Mouse (Mus musculus) hindbrain, embryonic 12.5 days (tissue): ENCODE measurements around the gene Tlnrd1. TPM values are rescaled to one million over a fixed set of nuclear protein-coding genes. Genes with fewer than 3 reads are reported as not detected.

Experiments
- ATAC-seq: fragments of 200-750 bp; cut with Nextera tagmentation; 2 replicates; pipeline ENCODE4 v1.8.0; 2017; ENCODE audit warnings: moderate TSS enrichment; ENCODE audit not compliant: low FRiP score
- H3K27ac ChIP-seq: fragments of 300-500 bp; sonication (generic); 2 replicates; pipeline ENCODE4 v1.5.1; 2016; ENCODE audit warnings: mild to moderate bottlenecking
- H3K27me3 ChIP-seq: fragments of 300-500 bp; sonication (generic); 2 replicates; pipeline ENCODE4 v1.6.1; 2016; ENCODE audit warnings: mild to moderate bottlenecking
- H3K36me3 ChIP-seq: fragments of 300-500 bp; sonication (generic); 2 replicates; pipeline ENCODE4 v1.6.1; 2016; ENCODE audit warnings: mild to moderate bottlenecking
- H3K4me1 ChIP-seq: fragments of 300-500 bp; sonication (generic); 2 replicates; pipeline ENCODE4 v1.6.1; 2016
- H3K4me2 ChIP-seq: fragments of 300-500 bp; sonication (generic); replicated peaks from 2 replicates; pipeline ENCODE4 v1.6.1; 2016; ENCODE audit warnings: mild to moderate bottlenecking
- H3K4me3 ChIP-seq: fragments of 300-500 bp; sonication (generic); 2 replicates; pipeline ENCODE4 v1.5.1; 2016; ENCODE audit warnings: mild to moderate bottlenecking
- H3K9ac ChIP-seq: fragments of 300-500 bp; sonication (generic); 2 replicates; pipeline ENCODE4 v1.6.1; 2016; ENCODE audit warnings: mild to moderate bottlenecking, moderate library complexity
- H3K9me3 ChIP-seq: fragments of 300-500 bp; sonication (generic); replicated peaks from 2 replicates; pipeline ENCODE4 v1.6.1; 2016; ENCODE audit warnings: mild to moderate bottlenecking
- WGBS: fragments of 180-500 bp; shearing (Covaris S2); methylation state at CpG from one replicate; pipeline ENCODE4 v1.1.7; 2016; 5-methylcytosine and 5-hydroxymethylcytosine counted together
- polyA plus RNA-seq: library from polyadenylated mRNA; unstranded; fragments of >200 nt; fragmentation: Nextera tagmentation; extraction: Ambion mirVana; gene quantifications from 2 replicates; pipeline ENCODE4 v1.2.1, GENCODE M21; 2016

Tlnrd1 gene
- polyA plus RNA-seq, 1 experiment from 2014 or later, result 19.0 TPM

DNA sequence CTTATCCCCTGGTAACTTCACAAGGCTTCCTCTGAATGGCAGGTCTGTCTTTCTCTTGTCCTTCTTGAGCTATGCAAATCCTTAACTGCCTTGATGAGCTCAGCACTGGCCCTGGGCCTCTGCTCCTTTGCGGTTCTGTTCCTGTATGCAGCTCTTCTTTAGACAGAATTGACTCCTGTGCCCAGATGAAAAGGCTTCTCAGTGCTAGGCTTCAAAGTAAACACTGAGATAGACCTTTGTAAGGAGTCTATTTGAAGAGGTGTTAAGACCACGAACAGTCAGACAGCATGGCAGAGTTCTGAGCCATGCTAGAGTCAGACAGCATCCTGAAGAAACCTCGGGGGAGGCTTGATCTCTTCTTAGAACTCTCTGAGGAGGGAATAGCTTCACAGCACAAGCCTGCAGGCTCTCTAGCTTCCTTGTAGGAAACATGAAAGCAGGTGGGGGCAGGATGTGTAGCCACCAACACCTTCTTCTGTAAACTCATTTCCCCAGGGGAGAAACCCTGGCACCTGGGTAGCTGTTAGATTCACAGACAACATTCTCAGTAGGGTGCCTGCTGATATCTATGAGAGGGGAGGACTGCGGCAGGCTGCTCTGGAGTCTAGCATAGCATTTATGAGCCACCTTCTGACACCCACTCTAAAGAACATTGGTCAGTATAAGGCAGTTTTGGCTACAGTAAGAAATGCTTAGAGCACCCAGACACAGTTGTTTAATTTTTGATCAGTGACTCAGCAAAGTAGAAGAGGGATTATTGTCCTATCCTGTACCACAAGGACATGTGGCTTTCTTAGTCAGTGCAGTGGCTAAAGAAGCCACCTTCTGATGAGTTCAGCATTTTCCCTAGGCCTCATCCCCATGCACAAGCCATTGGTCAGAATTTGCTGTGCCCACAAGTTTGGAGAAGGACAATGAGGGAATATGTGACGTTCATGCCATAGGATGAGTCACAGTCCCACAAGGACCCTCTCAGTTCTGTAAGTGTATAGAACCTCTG, 31.4 kb downstream of the Tlnrd1 start:
- no peaks in the 10 kb centered on the region for H3K36me3 ChIP-seq
- H3K27me3 ChIP-seq, result no peaks in the 10 kb centered on the region
- no peaks in the 10 kb centered on the region for H3K4me1 ChIP-seq
- ATAC-seq, result no peak
- WGBS, result 40% methylated on average over 5 of the region's 5 CpGs
- no peak overlapping the region for H3K9ac ChIP-seq
- no peaks in the 10 kb centered on the region for H3K9me3 ChIP-seq
- H3K4me3 ChIP-seq, result no peak overlapping the region
- no peak overlapping the region for H3K4me2 ChIP-seq
- H3K27ac ChIP-seq, result no peak overlapping the region

DNA sequence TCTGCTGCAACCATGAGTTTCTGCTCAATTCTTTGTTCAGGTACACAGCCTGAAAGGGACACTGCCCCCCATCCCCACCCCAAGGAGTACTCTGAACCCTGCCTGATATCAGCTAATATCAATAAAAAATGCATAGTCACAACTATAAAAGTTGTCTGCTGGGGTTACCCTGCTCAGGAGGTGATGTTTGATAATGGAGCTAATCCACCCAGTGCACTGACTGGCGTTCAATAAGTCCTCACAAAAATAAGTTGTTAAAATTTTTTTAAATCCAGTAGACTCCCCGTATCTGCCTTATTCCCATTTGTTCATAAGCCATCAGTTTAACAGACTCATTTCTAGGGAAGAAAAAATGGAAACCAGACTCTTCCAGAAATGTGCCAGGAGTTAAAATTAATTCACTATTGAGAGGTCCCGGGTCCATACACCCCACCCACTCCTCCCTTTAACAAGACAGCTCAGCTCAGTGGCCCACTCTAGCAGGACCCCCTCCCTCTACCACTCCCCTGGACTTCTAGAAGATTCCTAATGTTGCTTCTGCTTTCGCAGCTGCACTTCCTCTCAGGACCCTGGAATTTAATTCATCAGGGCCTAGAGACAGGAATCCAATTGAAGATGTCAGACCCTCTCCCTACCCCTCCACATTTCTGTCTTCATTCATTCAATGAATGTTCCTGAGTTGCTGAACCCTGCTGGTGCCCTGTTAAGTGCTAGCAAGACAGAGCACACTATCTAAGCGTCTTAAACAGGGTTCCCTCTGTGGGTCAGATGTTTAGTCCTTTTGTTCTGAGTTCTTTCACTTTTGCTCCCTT, 32.3 kb downstream of the Tlnrd1 start:
- no peak overlapping the region for H3K4me2 ChIP-seq
- H3K27me3 ChIP-seq, result no peaks in the 10 kb centered on the region
- H3K4me1 ChIP-seq, result peaks cover 2% of the 10 kb centered on the region; the same call in 1 of the 2 replicates
- no peaks in the 10 kb centered on the region for H3K9me3 ChIP-seq
- no peak overlapping the region for H3K4me3 ChIP-seq
- no peak overlapping the region for H3K9ac ChIP-seq
- ATAC-seq, result no peak
- WGBS, result 50% methylated on average over 5 of the region's 5 CpGs
- no peaks in the 10 kb centered on the region for H3K36me3 ChIP-seq
- no peak overlapping the region for H3K27ac ChIP-seq

DNA sequence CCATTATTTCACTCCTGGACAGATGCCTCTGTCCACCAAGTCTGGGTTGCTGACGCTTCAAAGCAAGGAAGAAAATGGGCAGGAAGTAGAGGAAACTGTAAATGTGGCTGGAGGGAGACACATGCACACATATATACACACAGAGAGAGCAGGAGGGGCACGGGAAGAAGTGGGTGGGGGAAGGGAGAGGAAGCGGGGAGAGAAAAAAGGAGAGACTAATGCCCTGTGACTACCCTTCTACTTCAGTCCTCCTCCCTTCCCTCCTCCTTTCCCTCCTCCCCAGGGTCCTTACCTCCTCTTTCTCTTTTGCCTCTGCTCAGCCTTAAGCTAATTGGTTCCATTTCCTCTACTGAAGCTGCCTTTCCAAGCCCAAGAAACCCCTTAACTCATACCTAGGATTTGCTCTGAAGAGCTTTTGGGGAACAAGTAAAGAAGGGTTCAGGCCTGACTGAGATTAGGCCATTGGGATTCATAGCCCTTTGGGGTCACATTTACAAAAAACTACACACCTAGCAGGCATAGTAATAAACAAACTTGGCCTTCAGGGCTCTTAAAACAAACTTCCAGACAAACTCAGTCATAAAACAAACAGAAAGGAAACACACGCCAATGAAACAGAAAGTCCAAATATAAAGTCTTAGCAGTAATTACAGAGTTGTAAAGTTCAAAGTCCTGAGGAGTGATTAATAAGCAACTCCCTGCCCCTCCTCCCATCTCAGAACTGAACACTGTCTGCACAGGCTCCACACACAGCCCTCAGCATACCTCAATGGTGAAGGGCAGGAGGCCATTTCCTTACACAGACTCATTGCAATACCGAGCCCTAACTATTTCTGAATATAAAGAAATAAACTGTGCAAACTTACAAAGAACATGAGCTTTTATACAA, 36.7 kb downstream of the Tlnrd1 start:
- ATAC-seq, result no peak
- Histone ChIP-seq H3K27ac (no peak overlapping the region), H3K36me3 (no peaks in the 10 kb centered on the region), H3K9me3 (no peaks in the 10 kb centered on the region), H3K9ac (no peak overlapping the region), H3K4me1 (peaks cover 2% of the 10 kb centered on the region; the same call in 1 of the 2 replicates), H3K27me3 (no peaks in the 10 kb centered on the region), H3K4me3 (no peak overlapping the region), H3K4me2 (no peak overlapping the region)
- WGBS, result 70% methylated on average over 5 of the region's 5 CpGs

DNA sequence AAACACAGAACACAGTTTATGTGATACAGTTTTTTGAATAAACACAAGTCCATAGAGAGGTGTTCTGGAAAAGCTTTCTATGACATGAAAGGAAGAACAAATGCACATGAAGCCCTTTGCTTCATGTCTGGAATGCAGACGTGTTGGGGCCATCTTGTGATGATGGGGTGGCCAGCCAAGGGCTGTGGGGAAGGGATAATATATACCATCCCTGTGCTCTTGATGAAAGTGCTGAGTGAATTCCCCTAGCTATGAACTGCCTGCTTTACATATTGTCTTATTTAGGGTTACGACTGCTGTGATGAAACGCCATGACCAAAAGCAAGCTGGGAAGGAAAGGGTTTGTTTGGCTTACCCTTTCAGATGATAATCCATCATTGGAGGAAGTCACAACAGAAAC, 39.3 kb downstream of the Tlnrd1 start:
- ATAC-seq, result no peak
- Histone ChIP-seq H3K27me3 (no peaks in the 10 kb centered on the region), H3K9ac (no peak overlapping the region), H3K4me3 (no peak overlapping the region), H3K4me2 (no peak overlapping the region), H3K36me3 (no peaks in the 10 kb centered on the region), H3K9me3 (no peaks in the 10 kb centered on the region), H3K4me1 (peaks cover 2% of the 10 kb centered on the region; the same call in 1 of the 2 replicates), H3K27ac (no peak overlapping the region)
- WGBS, result 86% methylated on average over 3 of the region's 3 CpGs

DNA sequence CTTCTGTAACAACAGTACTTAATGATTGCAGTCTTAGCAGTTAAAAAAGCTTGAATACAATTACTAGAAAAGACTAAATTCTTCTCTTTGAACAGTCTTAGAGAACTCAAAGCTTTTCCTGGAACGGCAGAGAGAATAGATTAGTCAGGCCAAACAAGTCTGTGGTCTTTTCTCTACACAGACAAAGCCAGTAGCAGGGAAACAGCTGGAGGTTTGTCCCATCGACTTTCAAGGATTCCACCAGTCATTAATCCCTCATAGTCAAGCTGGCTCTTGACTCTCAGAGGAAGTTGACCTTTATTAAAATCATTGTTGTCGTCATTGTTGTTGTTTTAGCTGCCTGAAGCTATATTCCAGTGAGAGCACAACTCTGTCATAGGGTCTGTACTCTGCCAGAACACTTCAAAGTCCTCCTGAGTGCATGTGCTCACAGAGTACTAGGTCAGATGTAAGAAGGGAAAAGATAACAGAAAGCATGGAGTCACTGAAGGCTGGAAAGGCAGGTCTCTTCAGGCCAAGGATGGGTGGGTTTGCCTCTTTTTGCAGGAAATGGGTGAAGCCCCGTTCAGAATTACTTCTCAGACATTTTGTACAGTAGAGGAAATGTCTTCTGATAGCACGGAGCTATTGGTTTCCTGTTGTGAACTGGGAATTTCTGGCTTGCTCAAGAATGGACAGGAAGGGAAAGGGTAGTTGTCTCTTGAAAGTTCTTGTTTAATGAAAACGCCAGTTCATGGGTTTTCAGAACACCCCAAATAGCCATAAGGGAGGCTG, 41.4 kb downstream of the Tlnrd1 start:
- peaks cover 2% of the 10 kb centered on the region; the same call in 1 of the 2 replicates for H3K4me1 ChIP-seq
- no peak overlapping the region for H3K4me2 ChIP-seq
- no peak for ATAC-seq
- no peak overlapping the region for H3K9ac ChIP-seq
- WGBS, result 59% methylated on average over 6 of the region's 6 CpGs
- H3K4me3 ChIP-seq, result no peak overlapping the region
- no peaks in the 10 kb centered on the region for H3K27me3 ChIP-seq
- H3K9me3 ChIP-seq, result no peaks in the 10 kb centered on the region
- H3K36me3 ChIP-seq, result no peaks in the 10 kb centered on the region
- H3K27ac ChIP-seq, result no peak overlapping the region

DNA sequence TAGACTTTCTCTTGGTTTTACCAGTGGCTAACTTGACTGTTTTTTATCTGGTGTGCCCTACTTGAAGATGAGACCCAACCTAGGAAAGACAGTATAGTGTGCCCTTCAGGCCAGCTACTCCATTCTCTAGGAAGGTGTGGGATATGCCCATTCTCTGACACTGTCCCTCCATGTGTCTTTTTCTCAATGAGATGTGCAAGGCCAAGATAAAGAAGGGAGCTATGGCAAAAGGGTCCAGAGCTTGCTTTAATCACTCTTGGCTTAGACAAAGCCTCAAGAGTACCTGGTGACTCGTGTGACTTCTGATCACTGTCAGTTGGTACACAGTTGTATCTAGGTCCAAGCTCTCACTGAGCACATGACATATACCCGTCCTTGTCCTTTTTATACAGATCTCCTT, 44.0 kb downstream of the Tlnrd1 start:
- Histone ChIP-seq H3K4me3 (no peak overlapping the region), H3K4me1 (no peaks in the 10 kb centered on the region), H3K27ac (no peak overlapping the region), H3K9ac (no peak overlapping the region), H3K4me2 (no peak overlapping the region), H3K36me3 (no peaks in the 10 kb centered on the region), H3K27me3 (no peaks in the 10 kb centered on the region), H3K9me3 (no peaks in the 10 kb centered on the region)
- no peak for ATAC-seq
- WGBS, result 87% methylated on average over 2 of the region's 2 CpGs

DNA sequence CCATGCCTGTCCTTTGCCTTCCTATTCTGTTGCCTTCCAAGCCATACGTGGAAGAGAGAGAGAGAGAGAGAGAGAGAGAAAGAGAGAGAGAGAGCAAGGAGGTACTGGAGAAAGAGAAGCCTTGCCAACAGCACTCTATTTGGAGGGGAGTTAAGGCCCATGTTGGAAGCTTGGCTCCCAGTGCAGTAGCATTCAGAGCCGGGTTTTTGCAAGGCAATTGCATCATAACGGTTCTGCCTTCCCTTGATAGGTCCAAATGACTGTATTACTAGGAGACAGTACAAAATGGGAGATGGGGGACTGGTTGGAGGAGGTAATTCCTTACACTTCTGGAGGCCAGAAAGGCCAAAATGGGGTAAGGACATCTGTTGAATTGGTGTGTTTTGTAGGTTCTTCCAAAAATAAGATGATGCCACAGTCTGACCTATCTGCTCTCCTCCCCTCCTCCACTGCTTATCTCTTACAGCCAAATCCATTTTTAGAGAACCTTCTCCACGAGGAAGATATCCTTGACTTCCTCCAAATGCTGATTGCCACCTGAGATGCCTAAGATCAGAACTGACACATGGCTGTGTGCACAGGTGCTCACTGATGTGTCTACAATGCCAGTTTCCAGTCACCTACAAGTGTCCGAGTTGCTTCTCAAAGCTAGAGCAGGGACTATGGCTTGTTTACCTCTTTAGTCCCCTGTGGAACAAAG, 45.4 kb downstream of the Tlnrd1 start:
- Histone ChIP-seq H3K36me3 (no peaks in the 10 kb centered on the region), H3K27me3 (no peaks in the 10 kb centered on the region), H3K9me3 (no peaks in the 10 kb centered on the region), H3K4me2 (no peak overlapping the region), H3K27ac (no peak overlapping the region), H3K9ac (no peak overlapping the region), H3K4me3 (no peak overlapping the region), H3K4me1 (no peaks in the 10 kb centered on the region)
- WGBS, result 83% methylated on average over 5 of the region's 5 CpGs
- no peak for ATAC-seq

Other genes with a start within 250 kb of the Tlnrd1 start
- gene Il16, start 138.6 kb downstream of the Tlnrd1 start, polyA plus RNA-seq, result 1.9 and 2.0 TPM in 2 replicates
- 0.94 and 1.0 TPM in 2 replicates for gene Cfap161, start 89.4 kb downstream of the Tlnrd1 start, polyA plus RNA-seq
- gene Mesd, start 161 bp upstream of the Tlnrd1 start, polyA plus RNA-seq, result 91.1 and 95.7 TPM in 2 replicates
- 0.85 and 1.1 TPM in 2 replicates for gene Cemip, start 202.2 kb upstream of the Tlnrd1 start, polyA plus RNA-seq